Mouse (Mus musculus): ENCODE measurements around the gene Vmn2r110. TPM values are rescaled to one million over a fixed set of nuclear protein-coding genes. Genes with fewer than 3 reads are reported as not detected.

The Vmn2r110 gene
- total RNA-seq (2021) (not detected), polyA plus RNA-seq (2012; rRNA removed) (not detected in 2 replicates)
- long read RNA-seq: 0 reads

DNA sequence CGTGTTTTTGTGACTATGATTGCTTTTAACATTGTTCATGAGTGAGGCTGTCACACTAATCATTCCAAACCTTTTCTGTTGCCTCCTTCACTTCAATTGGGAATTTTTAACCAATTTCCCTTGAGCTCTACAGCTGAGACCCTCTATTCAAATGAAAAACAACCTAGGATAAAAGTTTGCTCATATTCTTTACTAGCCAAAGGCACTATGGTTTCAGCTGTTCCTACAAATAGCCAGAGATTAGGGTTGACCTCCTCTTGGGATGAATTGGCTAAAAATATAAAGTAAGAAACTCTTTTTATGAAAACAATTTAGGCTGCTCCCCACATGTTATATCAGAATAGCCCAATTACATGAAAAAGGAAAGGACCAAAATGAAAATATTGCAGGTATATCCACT, at the start of gene Vmn2r110:
Gene Vmn2r110 (minus strand): TSS at position 101 of the 400 bp plus-strand sequence.
- WGBS: 7% methylated on average over 1 of the region's 1 CpGs
- intact Hi-C loops (cut with DNase I): no loop called here
- no peaks in the 10 kb centered on the region for H3K4me1 ChIP-seq (ENCODE audit: control insufficient read depth, insufficient read depth, low read length)

GRCm38 (mm10) chr17:20624777-20625176, 28.6 kb upstream of the Vmn2r110 start, which contains the start of gene Fpr-rs3:
Gene Fpr-rs3, minus strand, starts transcription at chr17:20624877.
- no peak for DNase-seq
- no peak within 1 kb of the TSS for H3K9ac ChIP-seq (ENCODE audit: low read depth, low read length)
- TF ChIP-seq CTCF (IDR thresholded peaks at IDR 0.05) (no peak), EP300 (IDR thresholded peaks at IDR 0.05; ENCODE audit: insufficient read depth, low read depth, low read length) (no peak), POLR2A (IDR thresholded peaks at IDR 0.05; ENCODE audit: insufficient read depth, low read depth, low read length) (no peak)
- no peak within 1 kb of the TSS for H3K27ac ChIP-seq
- no peaks in the 10 kb centered on the region for H3K36me3 ChIP-seq (ENCODE audit: control insufficient read depth, insufficient read depth, low read length)
- no peaks in the 10 kb centered on the region for H3K4me1 ChIP-seq (ENCODE audit: control insufficient read depth, insufficient read depth, low read length)
- intact Hi-C loops (cut with DNase I): no loop called here
- H3K27me3 ChIP-seq (ENCODE audit: control insufficient read depth, insufficient read depth, low read length): no peaks in the 10 kb centered on the region
- H3K79me2 ChIP-seq (replicated peaks; ENCODE audit: control insufficient read depth, insufficient read depth, low read length): no peaks in the 10 kb centered on the region
- no peak within 1 kb of the TSS for H3K4me3 ChIP-seq

More for the DNA sequence above, at the start of gene Vmn2r110:
- Histone ChIP-seq H3K4me3 (no peak within 1 kb of the TSS), H3K9ac (ENCODE audit: low read depth, low read length) (no peak within 1 kb of the TSS), H3K27ac (no peak within 1 kb of the TSS), H3K79me2 (replicated peaks; ENCODE audit: control insufficient read depth, insufficient read depth, low read length) (no peaks in the 10 kb centered on the region), H3K27me3 (ENCODE audit: control insufficient read depth, insufficient read depth, low read length) (no peaks in the 10 kb centered on the region), H3K36me3 (ENCODE audit: control insufficient read depth, insufficient read depth, low read length) (no peaks in the 10 kb centered on the region)
- no peak for TF ChIP-seq POLR2A (IDR thresholded peaks at IDR 0.05; ENCODE audit: insufficient read depth, low read depth, low read length)
- no peak for TF ChIP-seq EP300 (IDR thresholded peaks at IDR 0.05; ENCODE audit: insufficient read depth, low read depth, low read length)
- TF ChIP-seq CTCF (IDR thresholded peaks at IDR 0.05): no peak
- no peak for DNase-seq

GRCm38 (mm10) chr17:20564656-20565055, 31.6 kb downstream of the Vmn2r110 start, which contains the start of gene Vmn2r109:
Gene Vmn2r109, minus strand, starts transcription at chr17:20564756.
- DNase-seq: no peak
- no peaks in the 10 kb centered on the region for H3K4me1 ChIP-seq (ENCODE audit: control insufficient read depth, insufficient read depth, low read length)
- no peak within 1 kb of the TSS for H3K9ac ChIP-seq (ENCODE audit: low read depth, low read length)
- H3K27me3 ChIP-seq (ENCODE audit: control insufficient read depth, insufficient read depth, low read length): no peaks in the 10 kb centered on the region
- H3K27ac ChIP-seq: no peak within 1 kb of the TSS
- H3K79me2 ChIP-seq (replicated peaks; ENCODE audit: control insufficient read depth, insufficient read depth, low read length): no peaks in the 10 kb centered on the region
- H3K36me3 ChIP-seq (ENCODE audit: control insufficient read depth, insufficient read depth, low read length): no peaks in the 10 kb centered on the region
- intact Hi-C loops (cut with DNase I): no loop called here
- no peak within 1 kb of the TSS for H3K4me3 ChIP-seq
- no peak for TF ChIP-seq CTCF (IDR thresholded peaks at IDR 0.05)
- no peak for TF ChIP-seq POLR2A (IDR thresholded peaks at IDR 0.05; ENCODE audit: insufficient read depth, low read depth, low read length)
- WGBS: 72% methylated on average over 1 of the region's 1 CpGs

Other genes starting within 250 kb of the Vmn2r110 start
- not detected for gene Vmn1r224, start 182.3 kb downstream of the Vmn2r110 start, total RNA-seq (2021)
- not detected in 2 replicates for gene Vmn1r224, start 182.3 kb downstream of the Vmn2r110 start, polyA plus RNA-seq (2012; rRNA removed)
- not detected for gene Vmn2r108, start 115.1 kb downstream of the Vmn2r110 start, total RNA-seq (2021)
- not detected in 2 replicates for gene Vmn2r108, start 115.1 kb downstream of the Vmn2r110 start, polyA plus RNA-seq (2012; rRNA removed)
- not detected for gene Vmn1r225, start 98.3 kb downstream of the Vmn2r110 start, total RNA-seq (2021)
- not detected in 2 replicates for gene Vmn1r225, start 98.3 kb downstream of the Vmn2r110 start, polyA plus RNA-seq (2012; rRNA removed)
- gene Vmn2r109, start 31.7 kb downstream of the Vmn2r110 start, total RNA-seq (2021): not detected
- not detected in 2 replicates for gene Vmn2r109, start 31.7 kb downstream of the Vmn2r110 start, polyA plus RNA-seq (2012; rRNA removed)
- gene Fpr-rs3, start 28.5 kb upstream of the Vmn2r110 start, total RNA-seq (2021): not detected
- gene Fpr-rs3, start 28.5 kb upstream of the Vmn2r110 start, polyA plus RNA-seq (2012; rRNA removed): not detected in 2 replicates
- gene Vmn1r226, start 86.4 kb upstream of the Vmn2r110 start, total RNA-seq (2021): not detected
- not detected in 2 replicates for gene Vmn1r226, start 86.4 kb upstream of the Vmn2r110 start, polyA plus RNA-seq (2012; rRNA removed)
- gene Vmn1r227, start 133.4 kb upstream of the Vmn2r110 start, total RNA-seq (2021): not detected
- gene Vmn1r227, start 133.4 kb upstream of the Vmn2r110 start, polyA plus RNA-seq (2012; rRNA removed): not detected in 2 replicates
- gene Vmn1r228, start 189.7 kb upstream of the Vmn2r110 start, total RNA-seq (2021): not detected
- not detected in 2 replicates for gene Vmn1r228, start 189.7 kb upstream of the Vmn2r110 start, polyA plus RNA-seq (2012; rRNA removed)
- gene Vmn1r229, start 215.1 kb upstream of the Vmn2r110 start, total RNA-seq (2021): under 1 TPM in 1 of 2 experiments, not detected in 1; 0.02 TPM
- not detected in 2 replicates for gene Vmn1r229, start 215.1 kb upstream of the Vmn2r110 start, polyA plus RNA-seq (2012; rRNA removed)
- gene Vmn1r230, start 244.0 kb upstream of the Vmn2r110 start, total RNA-seq (2021): not detected
- gene Vmn1r230, start 244.0 kb upstream of the Vmn2r110 start, polyA plus RNA-seq (2012; rRNA removed): not detected in 2 replicates

Measured in heart, adult 2 months (tissue).